9 mouse cellular contexts compared by ENCODE assay signal in the genomic region with DNA sequence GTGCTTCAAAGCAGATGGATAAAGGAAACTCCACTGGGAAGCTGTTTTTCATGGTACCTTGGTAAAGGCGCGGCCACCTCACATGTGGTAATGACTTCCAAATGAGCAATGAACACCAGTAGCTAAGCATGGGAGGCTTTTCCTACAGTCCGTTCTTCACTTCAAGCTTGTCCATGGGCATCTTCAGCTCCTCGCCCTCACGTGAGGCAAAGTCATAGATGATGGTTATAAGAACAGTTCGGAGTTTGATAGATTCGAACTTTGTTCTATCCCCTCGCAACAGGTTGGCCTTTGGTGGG.
A peak's percentile ranks its signal among the peaks of the same experiment; 100 is the strongest.
DNase-seq lines count a peak whose midpoint lies in the region; ATAC-seq and TF ChIP-seq lines count a peak whose summit lies in the region.
"Had no signal": no experiment of that assay in that cellular context is flagged by ENCODE, and none has a peak within 500 bp of the region (broad histone marks: within the 10 kb centered on the region; RNA-seq: fewer than 3 reads in every experiment).

No protein-coding gene starts in this region.

- H3K36me3 ChIP-seq in hindbrain, embryonic 11.5 days (ENCODE audit: control insufficient read depth, insufficient read depth, low read length): no peaks in the 10 kb centered on the region
- H3K36me3 ChIP-seq in hindbrain, postnatal 0 days (ENCODE audit: insufficient read depth, low read length): no peaks in the 10 kb centered on the region
- H3K36me3 ChIP-seq in forebrain, embryonic 11.5 days (ENCODE audit: control insufficient read depth, insufficient read depth, low read length): no peaks in the 10 kb centered on the region
- no peaks in the 10 kb centered on the region for H3K36me3 ChIP-seq in intestine, embryonic 16.5 days (ENCODE audit: control insufficient read depth, insufficient read depth, low read length)
- H3K36me3 ChIP-seq in midbrain, embryonic 15.5 days (replicated peaks): no peaks in the 10 kb centered on the region
- H3K36me3 ChIP-seq: lung, embryonic 15.5 days had no signal

- H3K27me3 ChIP-seq in hindbrain, embryonic 11.5 days (ENCODE audit: control insufficient read depth, insufficient read depth, low read length): no peaks in the 10 kb centered on the region
- no peaks in the 10 kb centered on the region for H3K27me3 ChIP-seq in hindbrain, postnatal 0 days (ENCODE audit: insufficient read depth, low read length)
- no peaks in the 10 kb centered on the region for H3K27me3 ChIP-seq in forebrain, embryonic 11.5 days (ENCODE audit: control insufficient read depth, insufficient read depth, low read length)
- H3K27me3 ChIP-seq in intestine, embryonic 16.5 days (replicated peaks; ENCODE audit: control insufficient read depth, insufficient read depth, low read length): no peaks in the 10 kb centered on the region
- no peaks in the 10 kb centered on the region for H3K27me3 ChIP-seq in midbrain, embryonic 15.5 days (replicated peaks)
- H3K27me3 ChIP-seq: lung, embryonic 15.5 days had no signal

- no peak for TF ChIP-seq CTCF in hindbrain, postnatal 0 days (IDR thresholded peaks at IDR 0.05; ENCODE audit: low read depth)

- H3K9me3 ChIP-seq in hindbrain, embryonic 11.5 days (ENCODE audit: control insufficient read depth, low read length): no peaks in the 10 kb centered on the region
- no peaks in the 10 kb centered on the region for H3K9me3 ChIP-seq in hindbrain, postnatal 0 days (ENCODE audit: low read length)
- H3K9me3 ChIP-seq in forebrain, embryonic 11.5 days (ENCODE audit: control insufficient read depth, low read length): no peaks in the 10 kb centered on the region
- H3K9me3 ChIP-seq in intestine, embryonic 16.5 days (ENCODE audit: control insufficient read depth, low read length): no peaks in the 10 kb centered on the region
- no peaks in the 10 kb centered on the region for H3K9me3 ChIP-seq in midbrain, embryonic 15.5 days
- H3K9me3 ChIP-seq: lung, embryonic 15.5 days had no signal

- no peak overlapping the region for H3K27ac ChIP-seq in hindbrain, embryonic 11.5 days (ENCODE audit: low read depth, low read length)
- H3K27ac ChIP-seq in hindbrain, postnatal 0 days: no peak overlapping the region
- H3K27ac ChIP-seq in forebrain, embryonic 11.5 days (ENCODE audit: low read depth, low read length): no peak overlapping the region
- no peak overlapping the region for H3K27ac ChIP-seq in intestine, embryonic 16.5 days (ENCODE audit: low read length)
- 0 out of 2 replicates have a peak overlapping the region, but pooled peaks have one; percentile 46 for H3K27ac ChIP-seq in midbrain, embryonic 15.5 days
- H3K27ac ChIP-seq: lung, embryonic 15.5 days had no signal

- no peak overlapping the region for H3K4me3 ChIP-seq in hindbrain, embryonic 11.5 days (ENCODE audit: low read depth, low read length)
- no peak overlapping the region for H3K4me3 ChIP-seq in hindbrain, postnatal 0 days (ENCODE audit: low read length)
- no peak overlapping the region for H3K4me3 ChIP-seq in forebrain, embryonic 11.5 days (ENCODE audit: low read depth, low read length)
- no peak overlapping the region for H3K4me3 ChIP-seq in intestine, embryonic 16.5 days (ENCODE audit: low read length)
- H3K4me3 ChIP-seq in midbrain, embryonic 15.5 days: no peak overlapping the region; the same call in 1 of the 2 replicates

- WGBS in hindbrain, embryonic 11.5 days: 94% methylated on average over 8 of the region's 8 CpGs
- WGBS in hindbrain, postnatal 0 days: 91% methylated on average over 8 of the region's 8 CpGs
- WGBS in forebrain, embryonic 11.5 days: 95% methylated on average over 8 of the region's 8 CpGs
- 97% methylated on average over 8 of the region's 8 CpGs for WGBS in intestine, embryonic 16.5 days
- 94% methylated on average over 8 of the region's 8 CpGs for WGBS in midbrain, embryonic 15.5 days

- DNase-seq in hindbrain, embryonic 11.5 days (ENCODE audit: low spot score): no peak
- DNase-seq in hindbrain, postnatal 0 days (ENCODE audit: low spot score): no peak
- no peak for DNase-seq in forebrain, embryonic 11.5 days (ENCODE audit: low spot score)
- no peak for DNase-seq in layer of hippocampus, adult 8-10 months (ENCODE audit: low spot score in 2 of 2)
- no peak for DNase-seq in ovary, postnatal 10 days (ENCODE audit: low spot score)
- DNase-seq in cerebellum, adult 8-10 months: no peak

- no peak overlapping the region for H3K4me2 ChIP-seq in hindbrain, embryonic 11.5 days (replicated peaks; ENCODE audit: low read depth, low read length)
- no peak overlapping the region for H3K4me2 ChIP-seq in hindbrain, postnatal 0 days (ENCODE audit: low read depth, low read length)
- H3K4me2 ChIP-seq in forebrain, embryonic 11.5 days (ENCODE audit: low read depth, low read length, severe bottlenecking): 0 out of 2 replicates have a peak overlapping the region, but pooled peaks have one; percentile 41
- H3K4me2 ChIP-seq in intestine, embryonic 16.5 days (ENCODE audit: low read depth, low read length): no peak overlapping the region
- H3K4me2 ChIP-seq in midbrain, embryonic 15.5 days: peak overlapping the region; percentile 51; the same call in 1 of the 2 replicates

- no peaks in the 10 kb centered on the region for H3K4me1 ChIP-seq in hindbrain, embryonic 11.5 days (replicated peaks; ENCODE audit: control insufficient read depth, insufficient read depth, low read length)
- H3K4me1 ChIP-seq in hindbrain, postnatal 0 days (ENCODE audit: insufficient read depth, low read length): peaks cover 5% of the 10 kb centered on the region; the same call in 1 of the 2 replicates
- 0 out of 2 replicates have a peak, but pooled peaks cover 2% of the 10 kb centered on the region for H3K4me1 ChIP-seq in forebrain, embryonic 11.5 days (replicated peaks; ENCODE audit: control insufficient read depth, insufficient read depth, low read length)
- H3K4me1 ChIP-seq in intestine, embryonic 16.5 days (ENCODE audit: control insufficient read depth, insufficient read depth, low read length): peaks cover 3% of the 10 kb centered on the region; the same call in 1 of the 2 replicates
- peaks cover 5% of the 10 kb centered on the region; the same call in 1 of the 2 replicates for H3K4me1 ChIP-seq in midbrain, embryonic 15.5 days

- H3K9ac ChIP-seq in hindbrain, embryonic 11.5 days (ENCODE audit: low read depth, low read length): peak overlapping the region; percentile 71
- no peak overlapping the region; the same call in 1 of the 2 replicates for H3K9ac ChIP-seq in hindbrain, postnatal 0 days (replicated peaks; ENCODE audit: low read length)
- H3K9ac ChIP-seq in forebrain, embryonic 11.5 days (ENCODE audit: low read length): peak overlapping the region; percentile 64
- 0 out of 2 replicates have a peak overlapping the region, but pooled peaks have one; percentile 79 for H3K9ac ChIP-seq in intestine, embryonic 16.5 days (ENCODE audit: low read depth, low read length)
- H3K9ac ChIP-seq in midbrain, embryonic 15.5 days: no peak overlapping the region

- ATAC-seq in hindbrain, embryonic 11.5 days (ENCODE audit: low FRiP score): peak; percentile 19; the same call in 1 of the 2 replicates
- no peak for ATAC-seq in hindbrain, postnatal 0 days
- ATAC-seq in forebrain, embryonic 11.5 days (replicated peaks; ENCODE audit: low FRiP score): no peak
- no peak for ATAC-seq in intestine, embryonic 16.5 days
- ATAC-seq in midbrain, embryonic 15.5 days (replicated peaks): no peak

Comparison
In these comparisons a context has a peak if more than half of its experiments do, and no peak if none do; other contexts are left out.
1. H3K9ac ChIP-seq: peak in hindbrain, embryonic 11.5 days (single experiment), forebrain, embryonic 11.5 days (single experiment) and intestine, embryonic 16.5 days (single experiment); none in hindbrain, postnatal 0 days (single experiment) and midbrain, embryonic 15.5 days (single experiment).
2. H3K4me2 ChIP-seq: peak in forebrain, embryonic 11.5 days (single experiment) and midbrain, embryonic 15.5 days (single experiment); none in hindbrain, embryonic 11.5 days (single experiment), hindbrain, postnatal 0 days (single experiment) and intestine, embryonic 16.5 days (single experiment).